Mouse (Mus musculus) heart, embryonic 16.5 days (tissue): ENCODE results near the gene Gxylt2. TPM values are rescaled to one million over a fixed set of nuclear protein-coding genes. Genes with fewer than 3 reads are reported as not detected.

Experiments used
- ATAC-seq: fragments of 200-750 bp; cut with Nextera tagmentation; replicated peaks from 2 replicates; pipeline ENCODE4 v1.8.0; 2017; ENCODE audit warnings: moderate number of reproducible peaks; ENCODE audit not compliant: insufficient read depth, low FRiP score; ENCODE audit errors: extremely low read depth
- H3K27ac ChIP-seq: fragments of 300-500 bp; sonication (generic); 2 replicates; pipeline ENCODE4 v1.5.1; 2014; ENCODE audit warnings: mild to moderate bottlenecking, low read length, control low read depth, moderate library complexity
- H3K27me3 ChIP-seq: fragments of 300-500 bp; sonication (generic); 2 replicates; pipeline ENCODE4 v1.6.1; 2014; ENCODE audit warnings: low read length, mixed read lengths; ENCODE audit not compliant: control insufficient read depth, insufficient read depth
- H3K36me3 ChIP-seq: fragments of 300-500 bp; sonication (generic); 2 replicates; pipeline ENCODE4 v1.6.1; 2014; ENCODE audit not compliant: control insufficient read depth, insufficient read depth
- H3K4me1 ChIP-seq: fragments of 300-500 bp; sonication (generic); 2 replicates; pipeline ENCODE4 v1.6.1; 2014; ENCODE audit warnings: low read length, mixed read lengths; ENCODE audit not compliant: control insufficient read depth, insufficient read depth
- H3K4me2 ChIP-seq: fragments of 300-500 bp; sonication (generic); 2 replicates; pipeline ENCODE4 v1.6.1; 2014; ENCODE audit warnings: low read depth, mild to moderate bottlenecking, control low read depth, low read length
- H3K4me3 ChIP-seq: fragments of 300-500 bp; sonication (generic); 2 replicates; pipeline ENCODE4 v1.5.1; 2014; ENCODE audit warnings: mild to moderate bottlenecking, control low read depth, low read length
- H3K9ac ChIP-seq: fragments of 300-500 bp; sonication (generic); 2 replicates; pipeline ENCODE4 v1.6.1; 2014; ENCODE audit warnings: low read length, control low read depth
- H3K9me3 ChIP-seq: fragments of 300-500 bp; sonication (generic); replicated peaks from 2 replicates; pipeline ENCODE4 v1.6.1; 2016; ENCODE audit warnings: low read length; ENCODE audit not compliant: control insufficient read depth
- WGBS: fragments of 180-500 bp; shearing (Covaris S2); extraction: QIAGEN DNeasy Blood & Tissue Kit; methylation state at CpG from one replicate; pipeline ENCODE4 v1.1.7; 2014; 5-methylcytosine and 5-hydroxymethylcytosine counted together
- polyA plus RNA-seq: library from polyadenylated mRNA; unstranded; fragments of >200 nt; fragmentation: Nextera tagmentation; extraction: Ambion mirVana; gene quantifications from 2 replicates; pipeline ENCODE4 v1.2.1, GENCODE M21; 2015

The Gxylt2 gene
- polyA plus RNA-seq, 1 experiment from 2014 or later, result 3.4 TPM

GRCm38 (mm10) chr6:100778595-100778994, 74.1 kb downstream of the Gxylt2 start:
- 0 out of 2 replicates have a peak, but pooled peaks cover 3% of the 10 kb centered on the region for H3K9me3 ChIP-seq
- no peak overlapping the region for H3K27ac ChIP-seq
- peaks cover 2% of the 10 kb centered on the region; the same call in 1 of the 2 replicates for H3K36me3 ChIP-seq
- H3K27me3 ChIP-seq, result no peaks in the 10 kb centered on the region
- no peaks in the 10 kb centered on the region for H3K4me1 ChIP-seq
- no peak overlapping the region for H3K9ac ChIP-seq
- no peak overlapping the region for H3K4me3 ChIP-seq
- no peak for ATAC-seq
- WGBS, result 78% methylated on average over 5 of the region's 5 CpGs
- H3K4me2 ChIP-seq, result no peak overlapping the region

- H3K27me3 ChIP-seq, result no peaks in the 10 kb centered on the region
- H3K4me2 ChIP-seq, result no peak overlapping the region
- WGBS, result 26% methylated on average over 4 of the region's 4 CpGs
- H3K4me1 ChIP-seq, result no peaks in the 10 kb centered on the region
- peaks cover 6% of the 10 kb centered on the region; the same call in 1 of the 2 replicates for H3K9me3 ChIP-seq
- no peak overlapping the region for H3K9ac ChIP-seq
- H3K4me3 ChIP-seq, result no peak overlapping the region
- H3K27ac ChIP-seq, result no peak overlapping the region
- peaks cover 2% of the 10 kb centered on the region; the same call in 1 of the 2 replicates for H3K36me3 ChIP-seq
- ATAC-seq, result no peak
Observed at GRCm38 (mm10) chr6:100780421-100780820, 75.9 kb downstream of the Gxylt2 start.

GRCm38 (mm10) chr6:100781644-100782043, 77.1 kb downstream of the Gxylt2 start:
- WGBS, result 75% methylated on average over 6 of the region's 6 CpGs
- ATAC-seq, result no peak

GRCm38 (mm10) chr6:100787726-100788125, 83.2 kb downstream of the Gxylt2 start:
- Histone ChIP-seq H3K27me3 (no peaks in the 10 kb centered on the region), H3K9me3 (peaks cover 8% of the 10 kb centered on the region; the same call in 1 of the 2 replicates), H3K4me2 (no peak overlapping the region), H3K9ac (no peak overlapping the region), H3K4me1 (no peaks in the 10 kb centered on the region), H3K4me3 (no peak overlapping the region), H3K27ac (no peak overlapping the region), H3K36me3 (peaks cover 2% of the 10 kb centered on the region; the same call in 1 of the 2 replicates)
- 92% methylated on average over 1 of the region's 1 CpGs for WGBS
- ATAC-seq, result no peak

More at GRCm38 (mm10) chr6:100781644-100782043, 77.1 kb downstream of the Gxylt2 start:
- no peak overlapping the region for H3K4me2 ChIP-seq
- H3K9ac ChIP-seq, result no peak overlapping the region
- H3K4me3 ChIP-seq, result no peak overlapping the region
- peaks cover 6% of the 10 kb centered on the region; the same call in 1 of the 2 replicates for H3K9me3 ChIP-seq
- H3K36me3 ChIP-seq, result peaks cover 2% of the 10 kb centered on the region; the same call in 1 of the 2 replicates
- H3K27me3 ChIP-seq, result no peaks in the 10 kb centered on the region
- H3K27ac ChIP-seq, result no peak overlapping the region
- no peaks in the 10 kb centered on the region for H3K4me1 ChIP-seq

- Histone ChIP-seq H3K4me2 (no peak overlapping the region), H3K27me3 (no peaks in the 10 kb centered on the region), H3K4me1 (no peaks in the 10 kb centered on the region), H3K9ac (no peak overlapping the region), H3K36me3 (no peaks in the 10 kb centered on the region), H3K27ac (no peak overlapping the region), H3K4me3 (no peak overlapping the region), H3K9me3 (peaks cover 5% of the 10 kb centered on the region; the same call in 1 of the 2 replicates)
- WGBS, result 88% methylated on average over 1 of the region's 1 CpGs
- ATAC-seq, result no peak
Observed at GRCm38 (mm10) chr6:100789161-100789560, 84.6 kb downstream of the Gxylt2 start.

- Histone ChIP-seq H3K4me1 (no peaks in the 10 kb centered on the region), H3K9ac (no peak overlapping the region), H3K27me3 (no peaks in the 10 kb centered on the region), H3K4me2 (no peak overlapping the region), H3K4me3 (no peak overlapping the region), H3K9me3 (0 out of 2 replicates have a peak, but pooled peaks cover 2% of the 10 kb centered on the region), H3K27ac (no peak overlapping the region), H3K36me3 (no peaks in the 10 kb centered on the region)
- ATAC-seq, result no peak
- 69% methylated on average over 3 of the region's 3 CpGs for WGBS
Observed at GRCm38 (mm10) chr6:100792055-100792659, 87.6 kb downstream of the Gxylt2 start.

- Histone ChIP-seq H3K27ac (no peak overlapping the region), H3K9ac (no peak overlapping the region), H3K36me3 (no peaks in the 10 kb centered on the region), H3K4me2 (no peak overlapping the region), H3K27me3 (no peaks in the 10 kb centered on the region), H3K4me1 (no peaks in the 10 kb centered on the region), H3K9me3 (0 out of 2 replicates have a peak, but pooled peaks cover 2% of the 10 kb centered on the region), H3K4me3 (no peak overlapping the region)
- no peak for ATAC-seq
- 56% methylated on average over 14 of the region's 14 CpGs for WGBS
Observed at GRCm38 (mm10) chr6:100792973-100793769, 88.6 kb downstream of the Gxylt2 start.

- Histone ChIP-seq H3K27ac (no peak overlapping the region), H3K36me3 (no peaks in the 10 kb centered on the region), H3K27me3 (no peaks in the 10 kb centered on the region), H3K4me3 (no peak overlapping the region), H3K4me2 (no peak overlapping the region), H3K9ac (no peak overlapping the region), H3K4me1 (no peaks in the 10 kb centered on the region), H3K9me3 (0 out of 2 replicates have a peak, but pooled peaks cover 2% of the 10 kb centered on the region)
- no peak for ATAC-seq
- WGBS, result 41% methylated on average over 6 of the region's 6 CpGs
Observed at GRCm38 (mm10) chr6:100795797-100796196, 91.3 kb downstream of the Gxylt2 start.

- Histone ChIP-seq H3K4me1 (no peaks in the 10 kb centered on the region), H3K36me3 (no peaks in the 10 kb centered on the region), H3K27ac (no peak overlapping the region), H3K4me3 (no peak overlapping the region), H3K9me3 (no peaks in the 10 kb centered on the region), H3K27me3 (no peaks in the 10 kb centered on the region), H3K4me2 (no peak overlapping the region), H3K9ac (no peak overlapping the region)
- WGBS, result 87% methylated on average over 6 of the region's 6 CpGs
- no peak for ATAC-seq
Observed at GRCm38 (mm10) chr6:100799290-100799689, 94.8 kb downstream of the Gxylt2 start.
